In the genomic region with DNA sequence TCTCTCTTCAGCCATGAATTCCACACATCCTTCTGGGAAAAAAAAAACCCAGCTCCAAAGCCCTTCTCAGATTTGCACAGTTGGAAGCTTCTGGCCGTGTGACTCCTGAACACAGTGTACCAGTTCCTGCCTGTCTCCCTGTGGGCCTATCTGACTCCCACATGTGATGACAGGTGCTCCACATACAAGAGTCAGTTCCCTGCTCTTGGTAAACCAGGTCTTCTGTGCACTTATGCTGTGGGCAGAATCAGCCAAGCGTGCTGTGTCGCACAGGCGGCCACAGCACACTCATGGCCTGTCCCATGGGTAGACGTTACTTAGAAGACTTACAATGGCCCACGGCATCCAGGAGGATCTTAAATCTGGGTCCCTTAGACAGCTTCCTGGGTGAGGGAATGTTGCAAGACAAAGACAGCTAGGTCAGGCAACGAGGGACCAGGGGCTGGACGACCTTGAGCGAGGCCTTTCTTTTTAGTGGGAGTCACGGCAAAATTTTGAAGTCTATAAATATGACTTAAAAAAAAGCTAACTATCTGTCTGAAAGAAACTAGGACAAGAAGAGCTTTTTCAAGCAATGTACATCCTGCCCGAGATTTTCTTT, we compare ENCODE assay signal across 18 mouse cellular contexts. TPM values are rescaled to one million over a fixed set of nuclear protein-coding genes. Genes with fewer than 3 reads are reported as not detected.
DNase-seq lines count a peak whose midpoint lies in the region; ATAC-seq and TF ChIP-seq lines count a peak whose summit lies in the region.
"Had no signal": no experiment of that assay in that cellular context is flagged by ENCODE, and none has a peak within 500 bp of the region (broad histone marks: within the 10 kb centered on the region; RNA-seq: fewer than 3 reads in every experiment).

No protein-coding gene starts in this region.

- DNase-seq in gastrocnemius, adult 2 months, result no peak
- no peak for DNase-seq in gastrocnemius, postnatal 36 days
- no peak for DNase-seq in hindbrain, embryonic 14.5 days (ENCODE audit: low spot score)
- DNase-seq in lung, embryonic 14.5 days, result no peak
- DNase-seq in lung, postnatal 10 days, result no peak
- no peak for DNase-seq in ovary, postnatal 14 days (ENCODE audit: low spot score)
- DNase-seq: cerebellum, adult 9-10 months; embryo, embryonic 11 days; gastrocnemius, postnatal 10 days; heart, postnatal 36 days; kidney, adult 11 months; thymus, postnatal 25 days had no signal

- no peaks in the 10 kb centered on the region for H3K36me3 ChIP-seq in hindbrain, embryonic 13.5 days
- H3K36me3 ChIP-seq in hindbrain, embryonic 14.5 days (replicated peaks; ENCODE audit: control insufficient read depth, insufficient read depth), result no peaks in the 10 kb centered on the region
- no peaks in the 10 kb centered on the region for H3K36me3 ChIP-seq in lung, embryonic 14.5 days (ENCODE audit: insufficient read depth)
- H3K36me3 ChIP-seq: neural tube, embryonic 15.5 days had no signal

- H3K4me2 ChIP-seq in hindbrain, embryonic 13.5 days, result no peak overlapping the region
- H3K4me2 ChIP-seq in hindbrain, embryonic 14.5 days (replicated peaks), result no peak overlapping the region
- no peak overlapping the region for H3K4me2 ChIP-seq in lung, embryonic 14.5 days
- H3K4me2 ChIP-seq: neural tube, embryonic 15.5 days had no signal

- no peak overlapping the region for H3K4me3 ChIP-seq in gastrocnemius, adult 2 months
- no peak overlapping the region for H3K4me3 ChIP-seq in hindbrain, embryonic 13.5 days
- no peak overlapping the region for H3K4me3 ChIP-seq in hindbrain, embryonic 14.5 days (replicated peaks; ENCODE audit: low read length)
- H3K4me3 ChIP-seq in lung, embryonic 14.5 days (ENCODE audit: low read depth, low read length), result no peak overlapping the region
- no peak overlapping the region for H3K4me3 ChIP-seq in brown adipose tissue, adult 24 weeks (ENCODE audit: insufficient read depth, low read depth, low read length)
- H3K4me3 ChIP-seq: neural tube, embryonic 15.5 days had no signal

- ATAC-seq in hindbrain, embryonic 13.5 days (ENCODE audit: low FRiP score), result no peak
- ATAC-seq in hindbrain, embryonic 14.5 days (ENCODE audit: low FRiP score), result no peak
- no peak for ATAC-seq in lung, embryonic 14.5 days (ENCODE audit: insufficient read depth)
- ATAC-seq: forebrain, embryonic 14.5 days had no signal

- H3K27me3 ChIP-seq in hindbrain, embryonic 13.5 days, result no peaks in the 10 kb centered on the region
- H3K27me3 ChIP-seq in hindbrain, embryonic 14.5 days (ENCODE audit: control insufficient read depth, insufficient read depth, low read length), result no peaks in the 10 kb centered on the region
- no peaks in the 10 kb centered on the region for H3K27me3 ChIP-seq in lung, embryonic 14.5 days (ENCODE audit: insufficient read depth, low read length)
- H3K27me3 ChIP-seq: neural tube, embryonic 15.5 days had no signal

- intact Hi-C loops in gastrocnemius, adult 2 months (cut with DNase I), result no loop called here
- intact Hi-C loops in gastrocnemius, postnatal 36 days (cut with DNase I), result no loop called here

- WGBS in hindbrain, embryonic 13.5 days, result 80% methylated on average over 11 of the region's 11 CpGs
- 81% methylated on average over 11 of the region's 11 CpGs for WGBS in hindbrain, embryonic 14.5 days
- WGBS in lung, embryonic 14.5 days, result 77% methylated on average over 11 of the region's 11 CpGs

- H3K4me1 ChIP-seq in hindbrain, embryonic 13.5 days (replicated peaks), result peaks cover 55% of the 10 kb centered on the region
- peaks cover 38% of the 10 kb centered on the region for H3K4me1 ChIP-seq in hindbrain, embryonic 14.5 days (replicated peaks; ENCODE audit: control insufficient read depth, insufficient read depth, low read length)
- H3K4me1 ChIP-seq in lung, embryonic 14.5 days (ENCODE audit: insufficient read depth), result peaks cover 6% of the 10 kb centered on the region
- H3K4me1 ChIP-seq in brown adipose tissue, adult 24 weeks (ENCODE audit: control insufficient read depth, insufficient read depth, insufficient read length, low read length), result peaks cover 44% of the 10 kb centered on the region

- H3K27ac ChIP-seq in gastrocnemius, adult 2 months, result peak overlapping the region; percentile 24
- H3K27ac ChIP-seq in hindbrain, embryonic 13.5 days, result 0 out of 2 replicates have a peak overlapping the region, but pooled peaks have one; percentile 18
- H3K27ac ChIP-seq in hindbrain, embryonic 14.5 days, result no peak overlapping the region
- H3K27ac ChIP-seq in lung, embryonic 14.5 days (ENCODE audit: low read depth), result peak overlapping the region; percentile 54; the same call in 1 of the 2 replicates
- peak overlapping the region; percentile 93 for H3K27ac ChIP-seq in brown adipose tissue, adult 24 weeks (replicated peaks; ENCODE audit: low read depth, low read length)
- H3K27ac ChIP-seq: neural tube, embryonic 15.5 days; stomach, postnatal 0 days had no signal

- TF ChIP-seq CTCF in gastrocnemius, adult 2 months (IDR thresholded peaks at IDR 0.05), result no peak
- TF ChIP-seq CTCF in lung, embryonic 14.5 days (IDR thresholded peaks at IDR 0.05; ENCODE audit: low read depth), result no peak

- H3K9ac ChIP-seq in hindbrain, embryonic 13.5 days, result no peak overlapping the region
- no peak overlapping the region for H3K9ac ChIP-seq in hindbrain, embryonic 14.5 days
- no peak overlapping the region for H3K9ac ChIP-seq in lung, embryonic 14.5 days
- H3K9ac ChIP-seq: neural tube, embryonic 15.5 days had no signal

- no peaks in the 10 kb centered on the region for H3K9me3 ChIP-seq in hindbrain, embryonic 13.5 days
- H3K9me3 ChIP-seq in hindbrain, embryonic 14.5 days (ENCODE audit: control insufficient read depth, low read length), result no peaks in the 10 kb centered on the region
- no peaks in the 10 kb centered on the region for H3K9me3 ChIP-seq in lung, embryonic 14.5 days (ENCODE audit: low read depth, low read length)
- H3K9me3 ChIP-seq: neural tube, embryonic 15.5 days had no signal

RNA-seq across cellular contexts. Expression of a gene that starts 30.3 kb away (rescaled TPM):
- 1 to 10 TPM; 6.7 to 8.7 TPM for total RNA-seq in gastrocnemius, adult 2 months (2021)
- 1 to 10 TPM; 5.5 to 6.8 TPM for total RNA-seq in gastrocnemius, postnatal 36 days (2021)
- polyA plus RNA-seq in hindbrain, embryonic 13.5 days (2015; fragmentation: Nextera tagmentation; extraction: Ambion mirVana), result 34.3 and 39.0 TPM in 2 replicates
- 35.8 and 38.5 TPM in 2 replicates for polyA plus RNA-seq in hindbrain, embryonic 14.5 days (2014; fragmentation: Nextera tagmentation; extraction: Ambion mirVana)
- polyA plus RNA-seq in lung, embryonic 14.5 days (2014; fragmentation: Nextera tagmentation; extraction: Ambion mirVana), result 22.2 and 26.2 TPM in 2 replicates
- 6.1 TPM in 2 replicates for polyA plus RNA-seq in brown adipose tissue, adult 24 weeks (2012; ENCODE audit: insufficient read depth, insufficient read length, missing spikeins)
- total RNA-seq: monocyte, adult 5-6 weeks had no signal
